Comparison of ENCODE assay signal across 24 mouse cellular contexts in the genomic region with DNA sequence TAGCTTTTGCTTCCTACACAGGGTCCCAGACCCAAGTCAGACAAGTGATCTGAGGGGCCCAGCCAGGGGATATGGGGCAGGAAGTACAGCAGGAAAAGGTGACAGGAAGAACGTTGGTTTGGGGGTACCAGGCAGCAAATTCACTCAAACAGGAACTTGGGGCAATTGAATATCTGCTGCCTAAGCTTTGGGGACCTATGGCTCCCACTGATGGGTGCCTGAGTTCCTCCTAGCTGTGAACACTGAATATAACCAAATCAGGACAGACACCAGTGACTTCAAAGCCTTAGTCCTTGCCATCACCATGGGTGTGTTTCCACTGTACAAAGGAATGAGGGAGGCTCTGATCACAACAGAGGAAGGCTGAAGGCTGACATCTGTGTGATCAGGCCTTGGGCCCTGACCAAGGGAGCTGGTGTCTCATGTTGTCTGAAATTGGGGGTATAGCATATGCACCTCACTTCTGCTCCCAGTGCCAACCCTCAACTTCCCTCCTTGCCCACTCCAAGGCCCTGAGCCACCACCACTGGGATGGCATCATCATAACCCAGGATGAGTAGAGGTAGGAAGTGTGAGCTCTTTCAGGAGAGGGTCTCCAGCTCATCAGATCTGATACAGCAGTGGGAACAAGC. TPM values are rescaled to one million over a fixed set of nuclear protein-coding genes. Genes with fewer than 3 reads are reported as not detected.
DNase-seq lines count a peak whose midpoint lies in the region; TF ChIP-seq lines count a peak whose summit lies in the region.
"Had no signal": no experiment of that assay in that cellular context is flagged by ENCODE, and none has a peak within 500 bp of the region (broad histone marks: within the 10 kb centered on the region; RNA-seq: fewer than 3 reads in every experiment).

No protein-coding gene starts in this region.

- no peaks in the 10 kb centered on the region for H3K27me3 ChIP-seq in thymus, adult 2 months (ENCODE audit: control insufficient read depth, insufficient read depth, low read length)

- peaks cover 56% of the 10 kb centered on the region for H3K4me1 ChIP-seq in thymus, adult 2 months (replicated peaks; ENCODE audit: control insufficient read depth, insufficient read depth, low read length)
- peaks cover 39% of the 10 kb centered on the region for H3K4me1 ChIP-seq in brown adipose tissue, adult 24 weeks (ENCODE audit: control insufficient read depth, insufficient read depth, insufficient read length, low read length)

- TF ChIP-seq POLR2A in thymus, adult 2 months (IDR thresholded peaks at IDR 0.05; ENCODE audit: control insufficient read depth, extremely low read depth, insufficient read depth, low read length, poor library complexity): no peak

- peak; percentile 91 for DNase-seq in heart, adult 11 months
- no peak for DNase-seq in heart, postnatal 10 days
- no peak for DNase-seq in thymus, adult 2 months
- DNase-seq in thymus, adult 18-20 months: no peak
- DNase-seq in naive thymus-derived CD4-positive, alpha-beta T cell, adult 2 months (ENCODE audit: low read depth): peak; percentile 46
- no peak for DNase-seq in layer of hippocampus, adult 11-12 months (ENCODE audit: low spot score)
- no peak for DNase-seq in layer of hippocampus, adult 9-11 months
- DNase-seq: adrenal gland, adult 8-10 months; cerebellum, adult 11-12 months; cerebellum, postnatal 14 days; kidney, adult 11 months; kidney, postnatal 36 days; liver; lung, adult 2 months; lung, postnatal 14 days; right cerebral cortex, adult 18-20 months; right cerebral cortex, postnatal 4 days had no signal

- no peaks in the 10 kb centered on the region for H3K36me3 ChIP-seq in thymus, adult 2 months (ENCODE audit: control insufficient read depth, insufficient read depth, low read length)
- H3K36me3 ChIP-seq: embryonic facial prominence, embryonic 12.5 days; kidney, embryonic 15.5 days; limb, embryonic 10.5 days; neural tube, embryonic 15.5 days had no signal

- H3K4me3 ChIP-seq in thymus, adult 2 months (ENCODE audit: control insufficient read depth, insufficient read depth, low read length): no peak overlapping the region
- no peak overlapping the region for H3K4me3 ChIP-seq in brown adipose tissue, adult 24 weeks (ENCODE audit: insufficient read depth, low read depth, low read length)
- H3K4me3 ChIP-seq: embryonic facial prominence, embryonic 12.5 days; kidney, embryonic 15.5 days; limb, embryonic 10.5 days; neural tube, embryonic 15.5 days had no signal

- intact Hi-C loops in heart, postnatal 10 days (cut with DNase I): no loop called here

- no peak for TF ChIP-seq CTCF in thymus, adult 2 months (IDR thresholded peaks at IDR 0.05; ENCODE audit: borderline replicate concordance, control insufficient read depth, extremely low read depth, insufficient read depth, low read length, poor library complexity)

- H3K27ac ChIP-seq in thymus, adult 2 months (ENCODE audit: control insufficient read depth, insufficient read depth, low read length): peak overlapping the region; percentile 12; the same call in 1 of the 2 replicates
- H3K27ac ChIP-seq in brown adipose tissue, adult 24 weeks (replicated peaks; ENCODE audit: low read depth, low read length): peak overlapping the region; percentile 39
- H3K27ac ChIP-seq: embryonic facial prominence, embryonic 12.5 days; hindbrain, postnatal 0 days; kidney, embryonic 15.5 days; limb, embryonic 10.5 days; neural tube, embryonic 15.5 days; stomach, postnatal 0 days had no signal

- 4% methylated on average over 1 of the region's 1 CpGs for whole genome bisulfite sequencing in thymus, adult 2 months

RNA-seq across cellular contexts. Expression of gene Tnfrsf1b, which starts 3.8 kb away (rescaled TPM):
- 1 to 10 TPM; 5.3 to 7.2 TPM for total RNA-seq in heart, postnatal 10 days (2021)
- 46.5 and 48.1 TPM in 2 replicates for polyA plus RNA-seq in thymus, adult 2 months (2012; rRNA removed)
- 2.8 and 3.4 TPM in 2 replicates for polyA plus RNA-seq in brown adipose tissue, adult 24 weeks (2012; ENCODE audit: insufficient read depth, insufficient read length, missing spikeins)

RNA-seq across cellular contexts. Expression of gene Vps13d, which starts 48.0 kb away (rescaled TPM):
- 10 to 100 TPM; 75.8 to 82.6 TPM for total RNA-seq in heart, postnatal 10 days (2021)
- polyA plus RNA-seq in thymus, adult 2 months (2012; rRNA removed): 22.5 and 23.5 TPM in 2 replicates
- polyA plus RNA-seq in brown adipose tissue, adult 24 weeks (2012; ENCODE audit: insufficient read depth, insufficient read length, missing spikeins): 30.9 and 35.6 TPM in 2 replicates

Comparison
In these comparisons a context has a peak if more than half of its experiments do, and no peak if none do; other contexts are left out.
1. DNase-seq: peak in heart, adult 11 months (single experiment) and naive thymus-derived CD4-positive, alpha-beta T cell, adult 2 months (single experiment); none in heart, postnatal 10 days (0 of 2), thymus, adult 2 months (single experiment), thymus, adult 18-20 months (0 of 2), layer of hippocampus, adult 11-12 months (single experiment) and layer of hippocampus, adult 9-11 months (single experiment).
2. RNA of gene Tnfrsf1b, which starts 3.8 kb away (polyA plus RNA-seq): 46.5 to 48.1 TPM in thymus, adult 2 months; 2.8 to 3.4 TPM in brown adipose tissue, adult 24 weeks; every median in the first group is over 10 times any median in the second.